Mouse (Mus musculus) bone marrow, adult 2 months (tissue): ENCODE measurements around the gene Kdm2a.

Experiments used
- CTCF ChIP-seq: fragments of 200-500 bp; IDR thresholded peaks from 2 replicates; pipeline ENCODE4 v1.5.1; 2011; ENCODE audit warnings: low read length, control low read depth; ENCODE audit not compliant: control insufficient read depth, insufficient read depth
- POLR2A ChIP-seq: fragments of 200-500 bp; IDR thresholded peaks from 2 replicates; pipeline ENCODE4 v1.6.1; 2011; ENCODE audit warnings: low read depth, mild to moderate bottlenecking, control low read depth, low read length, borderline replicate concordance; ENCODE audit not compliant: control insufficient read depth

DNA sequence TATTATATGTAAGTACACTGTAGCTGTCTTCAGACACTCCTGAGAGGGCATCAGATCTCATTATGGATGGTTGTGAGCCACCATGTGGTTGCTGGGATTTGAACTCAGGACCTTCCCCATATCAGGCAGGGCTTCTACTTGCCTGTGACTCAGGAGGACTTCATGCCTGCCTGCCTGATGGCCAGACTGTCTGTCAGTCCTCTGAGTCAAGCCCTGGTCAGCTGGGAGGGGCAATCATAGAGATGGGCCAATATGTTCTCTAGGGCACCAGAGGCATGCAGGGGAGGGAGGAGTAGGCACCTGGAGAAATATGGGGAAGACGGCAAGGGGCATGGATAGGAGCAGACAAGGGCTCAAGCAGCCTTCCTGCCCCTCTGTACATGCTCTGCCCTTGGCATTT, 36.9 kb upstream of the Kdm2a start:
- TF ChIP-seq POLR2A (no peak), CTCF (no peak)
